Mouse (Mus musculus): ENCODE results near the gene Grin2d. TPM values are rescaled to one million over a fixed set of nuclear protein-coding genes. Genes with fewer than 3 reads are reported as not detected.
"Not testable (repeated sequence)": the region's sequence is repeated elsewhere in the genome, so short reads cannot be mapped to it uniquely, and the experiment has no call there.

Grin2d gene
- polyA plus RNA-seq, 2 experiments: 0.61 to 4.9 TPM

GRCm38 (mm10) chr7:45909145-45909544 lies 31.0 kb upstream of the Grin2d start:
- no peak overlapping the region for H3K4me3 ChIP-seq (replicated peaks; ENCODE audit: low read length)
- no peak for DNase-seq (ENCODE audit: low spot score)
- H3K4me2 ChIP-seq (replicated peaks; ENCODE audit: low read depth, low read length, severe bottlenecking): no peak overlapping the region
- no peak overlapping the region for H3K9ac ChIP-seq (ENCODE audit: low read depth, low read length, severe bottlenecking)
- H3K9me3 ChIP-seq (ENCODE audit: control insufficient read depth, low read length): no peaks in the 10 kb centered on the region
- no peak overlapping the region for H3K27ac ChIP-seq (replicated peaks; ENCODE audit: low read depth, low read length)
- no peaks in the 10 kb centered on the region for H3K27me3 ChIP-seq (ENCODE audit: control insufficient read depth, insufficient read depth, low read length)
- 92% methylated on average over 16 of the region's 16 CpGs for WGBS
- H3K4me1 ChIP-seq (ENCODE audit: control insufficient read depth, insufficient read depth, low read length): no peaks in the 10 kb centered on the region
- no peak for ATAC-seq (ENCODE audit: low FRiP score, low read depth)
- H3K36me3 ChIP-seq (ENCODE audit: control insufficient read depth, insufficient read depth, low read length): peaks cover 26% of the 10 kb centered on the region
- TF ChIP-seq POLR2A (IDR thresholded peaks at IDR 0.05; ENCODE audit: borderline replicate concordance, extremely low read depth, insufficient read depth, insufficient read length): no peak

- Histone ChIP-seq H3K36me3 (ENCODE audit: control insufficient read depth, insufficient read depth, low read length) (peaks cover 26% of the 10 kb centered on the region), H3K27ac (replicated peaks; ENCODE audit: low read depth, low read length) (no peak overlapping the region), H3K4me1 (ENCODE audit: control insufficient read depth, insufficient read depth, low read length) (no peaks in the 10 kb centered on the region), H3K4me2 (replicated peaks; ENCODE audit: low read depth, low read length, severe bottlenecking) (no peak overlapping the region), H3K27me3 (ENCODE audit: control insufficient read depth, insufficient read depth, low read length) (no peaks in the 10 kb centered on the region), H3K9me3 (ENCODE audit: control insufficient read depth, low read length) (no peaks in the 10 kb centered on the region), H3K4me3 (replicated peaks; ENCODE audit: low read length) (no peak overlapping the region), H3K9ac (ENCODE audit: low read depth, low read length, severe bottlenecking) (no peak overlapping the region)
- ATAC-seq (ENCODE audit: low FRiP score, low read depth) (no peak), DNase-seq (ENCODE audit: low spot score) (no peak)
- TF ChIP-seq POLR2A (IDR thresholded peaks at IDR 0.05; ENCODE audit: borderline replicate concordance, extremely low read depth, insufficient read depth, insufficient read length): no peak
Measured at GRCm38 (mm10) chr7:45908384-45908783, 30.2 kb upstream of the Grin2d start.

DNA sequence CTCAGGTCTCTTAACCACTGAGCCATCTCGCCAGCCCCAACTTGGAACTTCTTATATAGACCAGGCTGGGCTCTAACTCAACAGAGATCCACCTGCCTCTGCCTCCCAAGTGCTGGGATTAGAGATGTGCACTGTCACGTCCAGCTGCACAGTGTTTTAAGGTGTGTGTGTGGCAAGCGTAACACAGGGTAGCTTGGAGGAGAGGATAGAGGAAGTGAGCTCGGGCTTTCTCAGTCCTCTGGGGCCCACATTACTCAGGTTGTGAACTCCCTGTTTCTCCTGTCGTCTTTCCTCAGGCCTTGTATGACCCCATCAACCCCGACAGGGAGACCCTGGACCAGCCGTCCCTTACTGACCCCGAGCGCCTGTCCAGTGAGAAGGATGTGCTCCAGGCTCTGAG lies 28.4 kb upstream of the Grin2d start:
- no peak overlapping the region for H3K4me3 ChIP-seq (replicated peaks; ENCODE audit: low read length)
- no peaks in the 10 kb centered on the region for H3K9me3 ChIP-seq (ENCODE audit: control insufficient read depth, low read length)
- no peak overlapping the region for H3K9ac ChIP-seq (ENCODE audit: low read depth, low read length, severe bottlenecking)
- no peaks in the 10 kb centered on the region for H3K27me3 ChIP-seq (ENCODE audit: control insufficient read depth, insufficient read depth, low read length)
- WGBS: 92% methylated on average over 9 of the region's 9 CpGs
- no peak overlapping the region for H3K4me2 ChIP-seq (replicated peaks; ENCODE audit: low read depth, low read length, severe bottlenecking)
- ATAC-seq (ENCODE audit: low FRiP score, low read depth) (no peak), DNase-seq (ENCODE audit: low spot score) (no peak)
- TF ChIP-seq POLR2A (IDR thresholded peaks at IDR 0.05; ENCODE audit: borderline replicate concordance, extremely low read depth, insufficient read depth, insufficient read length): no peak
- H3K4me1 ChIP-seq (ENCODE audit: control insufficient read depth, insufficient read depth, low read length): no peaks in the 10 kb centered on the region
- peaks cover 26% of the 10 kb centered on the region for H3K36me3 ChIP-seq (ENCODE audit: control insufficient read depth, insufficient read depth, low read length)
- no peak overlapping the region for H3K27ac ChIP-seq (replicated peaks; ENCODE audit: low read depth, low read length)

DNA sequence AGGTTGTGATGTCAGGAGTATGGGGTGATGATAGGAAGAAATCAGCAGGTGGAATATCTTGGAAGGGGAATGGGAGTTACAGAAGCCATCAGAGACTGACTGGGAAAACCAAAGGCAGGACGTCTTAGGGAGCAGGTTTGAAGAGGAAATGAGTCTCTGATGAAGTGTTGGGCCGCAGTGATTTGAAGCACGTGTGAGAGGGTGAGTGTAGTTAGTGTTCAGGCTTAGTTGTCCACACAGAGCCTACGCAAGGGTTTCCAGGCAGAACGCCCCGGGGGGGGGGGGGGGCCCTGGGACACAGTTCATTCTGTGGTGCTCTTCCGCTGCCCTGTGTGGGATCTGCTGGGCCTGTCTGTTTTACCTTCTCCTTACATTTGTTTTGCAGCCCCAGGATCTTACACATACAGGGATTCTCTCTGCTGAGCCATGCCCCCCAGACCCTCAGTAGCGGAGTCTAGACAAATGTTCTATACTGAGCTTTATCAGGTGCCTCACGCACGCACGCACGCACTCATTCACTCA lies 24.4 kb upstream of the Grin2d start:
- no peak overlapping the region for H3K4me3 ChIP-seq (replicated peaks; ENCODE audit: low read length)
- 0 out of 2 replicates have a peak, but pooled peaks cover 4% of the 10 kb centered on the region for H3K36me3 ChIP-seq (ENCODE audit: control insufficient read depth, insufficient read depth, low read length)
- no peak for TF ChIP-seq POLR2A (IDR thresholded peaks at IDR 0.05; ENCODE audit: borderline replicate concordance, extremely low read depth, insufficient read depth, insufficient read length)
- H3K9me3 ChIP-seq (ENCODE audit: control insufficient read depth, low read length): no peaks in the 10 kb centered on the region
- 57% methylated on average over 11 of the region's 12 CpGs for WGBS
- no peaks in the 10 kb centered on the region for H3K27me3 ChIP-seq (ENCODE audit: control insufficient read depth, insufficient read depth, low read length)
- DNase-seq (ENCODE audit: low spot score) (no peak), ATAC-seq (ENCODE audit: low FRiP score, low read depth) (no peak)
- 0 out of 2 replicates have a peak overlapping the region, but pooled peaks have one; percentile 19 for H3K27ac ChIP-seq (replicated peaks; ENCODE audit: low read depth, low read length)
- H3K9ac ChIP-seq (ENCODE audit: low read depth, low read length, severe bottlenecking): no peak overlapping the region
- H3K4me1 ChIP-seq (ENCODE audit: control insufficient read depth, insufficient read depth, low read length): peaks cover 5% of the 10 kb centered on the region; the same call in 1 of the 2 replicates
- H3K4me2 ChIP-seq (replicated peaks; ENCODE audit: low read depth, low read length, severe bottlenecking): no peak overlapping the region

GRCm38 (mm10) chr7:45901562-45901961 lies 23.4 kb upstream of the Grin2d start:
- H3K9ac ChIP-seq (ENCODE audit: low read depth, low read length, severe bottlenecking): no peak overlapping the region
- peaks cover 6% of the 10 kb centered on the region; the same call in 1 of the 2 replicates for H3K4me1 ChIP-seq (ENCODE audit: control insufficient read depth, insufficient read depth, low read length)
- DNase-seq (ENCODE audit: low spot score) (no peak), ATAC-seq (ENCODE audit: low FRiP score, low read depth) (no peak)
- H3K4me2 ChIP-seq (replicated peaks; ENCODE audit: low read depth, low read length, severe bottlenecking): no peak overlapping the region
- H3K27me3 ChIP-seq (ENCODE audit: control insufficient read depth, insufficient read depth, low read length): no peaks in the 10 kb centered on the region
- H3K9me3 ChIP-seq (ENCODE audit: control insufficient read depth, low read length): no peaks in the 10 kb centered on the region
- no peaks in the 10 kb centered on the region for H3K36me3 ChIP-seq (ENCODE audit: control insufficient read depth, insufficient read depth, low read length)
- TF ChIP-seq POLR2A (IDR thresholded peaks at IDR 0.05; ENCODE audit: borderline replicate concordance, extremely low read depth, insufficient read depth, insufficient read length): no peak
- WGBS: 51% methylated on average over 5 of the region's 5 CpGs
- H3K4me3 ChIP-seq (replicated peaks; ENCODE audit: low read length): no peak overlapping the region
- no peak overlapping the region for H3K27ac ChIP-seq (replicated peaks; ENCODE audit: low read depth, low read length)

DNA sequence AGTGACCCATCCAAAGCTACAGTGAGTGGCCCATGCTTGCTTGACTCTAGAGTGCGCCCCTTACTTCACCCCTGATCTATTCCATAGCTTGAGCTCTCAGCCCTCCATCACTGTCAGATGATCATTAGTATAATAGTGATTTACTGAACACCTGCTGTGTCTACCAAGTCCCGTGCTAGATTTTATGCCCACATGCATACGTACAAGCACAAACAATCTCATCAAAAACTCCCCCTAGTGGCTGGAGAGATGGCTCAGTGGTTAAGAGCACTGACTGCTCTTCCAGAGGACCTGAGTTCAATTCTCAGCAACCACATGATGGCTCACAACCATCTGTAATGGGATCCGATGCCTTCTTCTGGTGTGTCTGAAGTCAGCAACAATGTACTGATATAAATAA lies 19.9 kb upstream of the Grin2d start:
- H3K4me2 ChIP-seq (replicated peaks; ENCODE audit: low read depth, low read length, severe bottlenecking): peak overlapping the region; percentile 89
- not testable (repeated sequence) for H3K9me3 ChIP-seq (ENCODE audit: control insufficient read depth, low read length); H3K9ac ChIP-seq (ENCODE audit: low read depth, low read length, severe bottlenecking); H3K27me3 ChIP-seq (ENCODE audit: control insufficient read depth, insufficient read depth, low read length); H3K27ac ChIP-seq (replicated peaks; ENCODE audit: low read depth, low read length); H3K36me3 ChIP-seq (ENCODE audit: control insufficient read depth, insufficient read depth, low read length); H3K4me1 ChIP-seq (ENCODE audit: control insufficient read depth, insufficient read depth, low read length); ATAC-seq (ENCODE audit: low FRiP score, low read depth)
- H3K4me3 ChIP-seq (replicated peaks; ENCODE audit: low read length): peak overlapping the region; percentile 54
- 52% methylated on average over 4 of the region's 4 CpGs for WGBS
- DNase-seq (ENCODE audit: low spot score): peak; percentile 34
